Mouse (Mus musculus) E14TG2a.4 (cell line): Measurements from ENCODE around the gene Gm10985.

ENCODE experiments used
- CTCF ChIP-seq: conservative IDR thresholded peaks from 2 replicates; pipeline ENCODE4 v1.5.1; 2014; ENCODE audit warnings: low read length
- POU5F1 ChIP-seq: IDR thresholded peaks from 2 replicates; pipeline ENCODE4 v1.6.1; 2014; ENCODE audit warnings: low read length, borderline replicate concordance

DNA sequence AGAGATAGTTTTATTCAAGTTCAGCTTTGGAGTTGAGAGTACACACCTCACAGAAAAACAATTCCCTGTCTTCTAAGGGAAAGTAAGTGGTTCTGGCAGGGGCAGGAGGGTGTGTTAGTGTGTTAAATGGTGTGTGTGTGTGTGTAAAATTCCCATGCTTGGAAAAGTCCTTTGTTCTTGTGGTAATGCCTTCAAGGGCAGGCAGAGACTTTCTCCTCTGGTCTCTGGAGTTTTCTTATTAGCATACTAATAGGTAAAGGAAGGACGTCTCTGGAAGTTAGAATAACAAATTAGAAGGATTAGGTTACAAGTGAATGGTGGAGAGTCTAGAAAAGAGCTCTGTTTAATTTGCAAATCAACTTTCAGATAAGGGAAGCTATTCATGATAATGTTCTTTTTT lies 24.4 kb downstream of the Gm10985 start:
- TF ChIP-seq CTCF = no peak
- TF ChIP-seq POU5F1 = no peak
